Mouse (Mus musculus): ENCODE data around the gene Flrt1.

DNA sequence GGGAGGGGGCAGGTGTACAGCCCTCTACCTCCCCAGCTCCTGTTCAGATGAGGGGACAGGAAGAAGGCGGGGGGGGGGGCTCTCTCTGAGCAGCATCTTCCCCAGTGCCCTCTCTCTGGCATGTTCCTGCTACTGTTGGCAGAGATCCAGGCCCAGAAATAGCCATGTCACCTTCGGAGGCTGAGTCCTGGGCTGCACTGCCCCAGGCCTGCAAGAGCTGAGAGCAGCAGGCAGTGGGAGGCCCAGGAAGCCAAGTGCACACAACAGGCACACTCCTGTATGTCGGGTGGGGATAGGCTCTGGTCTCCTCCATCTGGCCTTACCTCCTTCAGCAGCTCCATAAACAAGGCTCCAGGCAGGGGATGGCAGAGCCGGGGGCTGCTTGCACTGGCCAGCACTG lies 16.7 kb upstream of the Flrt1 start:
- TF ChIP-seq E2F4 (IDR thresholded peaks at IDR 0.05; ENCODE audit: insufficient read depth) (no peak), TCF12 (IDR thresholded peaks at IDR 0.05; ENCODE audit: insufficient read depth, poor library complexity, severe bottlenecking) (no peak), POLR2A (IDR thresholded peaks at IDR 0.05; ENCODE audit: insufficient read length, low read depth) (no peak), MAX (IDR thresholded peaks at IDR 0.05; ENCODE audit: low read depth) (no peak)
